Mouse (Mus musculus) hindbrain, embryonic 11.5 days (tissue): ENCODE data around the gene Med18. TPM values are rescaled to one million over a fixed set of nuclear protein-coding genes. Genes with fewer than 3 reads are reported as not detected.
"Not testable (repeated sequence)": the region's sequence is repeated elsewhere in the genome, so short reads cannot be mapped to it uniquely, and the experiment has no call there.

Experiments
- ATAC-seq: fragments of 200-750 bp; cut with Nextera tagmentation; 2 replicates; pipeline ENCODE4 v1.8.0; 2017; ENCODE audit warnings: mild to moderate bottlenecking, moderate TSS enrichment, moderate library complexity; ENCODE audit not compliant: low FRiP score
- DNase-seq: peaks from one replicate; pipeline ENCODE4 v3.0.0-alpha.2; 2015; ENCODE audit warnings: low spot score
- H3K27ac ChIP-seq: fragments of 300-500 bp; sonication (generic); 2 replicates; pipeline ENCODE4 v1.5.1; 2014; ENCODE audit warnings: mild to moderate bottlenecking, low read depth, low read length
- H3K27me3 ChIP-seq: fragments of 300-500 bp; sonication (generic); 2 replicates; pipeline ENCODE4 v1.6.1; 2014; ENCODE audit warnings: mild to moderate bottlenecking, low read length, moderate library complexity, mixed read lengths; ENCODE audit not compliant: control insufficient read depth, insufficient read depth
- H3K36me3 ChIP-seq: fragments of 300-500 bp; sonication (generic); 2 replicates; pipeline ENCODE4 v1.6.1; 2014; ENCODE audit warnings: mild to moderate bottlenecking, low read length, moderate library complexity, mixed read lengths; ENCODE audit not compliant: control insufficient read depth, insufficient read depth
- H3K4me1 ChIP-seq: fragments of 300-500 bp; sonication (generic); replicated peaks from 2 replicates; pipeline ENCODE4 v1.6.1; 2014; ENCODE audit warnings: low read length, mixed read lengths; ENCODE audit not compliant: control insufficient read depth, insufficient read depth
- H3K4me2 ChIP-seq: fragments of 300-500 bp; sonication (generic); replicated peaks from 2 replicates; pipeline ENCODE4 v1.6.1; 2014; ENCODE audit warnings: mild to moderate bottlenecking, low read depth, low read length
- H3K4me3 ChIP-seq: fragments of 300-500 bp; sonication (generic); 2 replicates; pipeline ENCODE4 v1.5.1; 2014; ENCODE audit warnings: low read depth, low read length
- H3K9ac ChIP-seq: fragments of 300-500 bp; sonication (generic); 2 replicates; pipeline ENCODE4 v1.6.1; 2014; ENCODE audit warnings: low read depth, low read length
- H3K9me3 ChIP-seq: fragments of 300-500 bp; sonication (generic); 2 replicates; pipeline ENCODE4 v1.6.1; 2016; ENCODE audit warnings: low read length; ENCODE audit not compliant: control insufficient read depth
- WGBS: fragments of 180-500 bp; shearing (Covaris S2); extraction: QIAGEN DNeasy Blood & Tissue Kit; methylation state at CpG from one replicate; pipeline ENCODE4 v1.1.7; 2014; 5-methylcytosine and 5-hydroxymethylcytosine counted together
- polyA plus RNA-seq: library from polyadenylated mRNA; unstranded; fragments of >200 nt; fragmentation: Nextera tagmentation; extraction: Ambion mirVana; gene quantifications from 2 replicates; pipeline ENCODE4 v1.2.1, GENCODE M21; 2014

Gene Med18
- polyA plus RNA-seq, 1 experiment from 2014 or later: 24.6 TPM

GRCm38 (mm10) chr4:132488521-132488920 lies 24.8 kb upstream of the Med18 start:
- Histone ChIP-seq H3K9ac (no peak overlapping the region), H3K36me3 (no peaks in the 10 kb centered on the region), H3K4me1 (no peaks in the 10 kb centered on the region), H3K9me3 (no peaks in the 10 kb centered on the region), H3K27me3 (no peaks in the 10 kb centered on the region), H3K4me3 (no peak overlapping the region), H3K27ac (no peak overlapping the region), H3K4me2 (no peak overlapping the region)
- 91% methylated on average over 3 of the region's 3 CpGs for WGBS
- DNase-seq (no peak), ATAC-seq (no peak)

GRCm38 (mm10) chr4:132484820-132485219 lies 21.1 kb upstream of the Med18 start:
- no peak for ATAC-seq
- Histone ChIP-seq H3K27me3 (no peaks in the 10 kb centered on the region), H3K27ac (no peak overlapping the region), H3K4me2 (no peak overlapping the region), H3K36me3 (no peaks in the 10 kb centered on the region), H3K9me3 (no peaks in the 10 kb centered on the region), H3K4me3 (no peak overlapping the region), H3K4me1 (no peaks in the 10 kb centered on the region), H3K9ac (no peak overlapping the region)
- WGBS: 83% methylated on average over 5 of the region's 5 CpGs
- no peak for DNase-seq

- Histone ChIP-seq H3K4me1 (no peaks in the 10 kb centered on the region), H3K9me3 (no peaks in the 10 kb centered on the region), H3K36me3 (no peaks in the 10 kb centered on the region), H3K4me2 (no peak overlapping the region), H3K27me3 (no peaks in the 10 kb centered on the region), H3K27ac (no peak overlapping the region), H3K9ac (no peak overlapping the region), H3K4me3 (no peak overlapping the region)
- 84% methylated on average over 4 of the region's 4 CpGs for WGBS
- DNase-seq: no peak
- ATAC-seq: no peak
These were observed 20.5 kb upstream of the Med18 start for GRCm38 (mm10) chr4:132484231-132484630.

GRCm38 (mm10) chr4:132482956-132483608 lies 19.4 kb upstream of the Med18 start:
- DNase-seq (no peak), ATAC-seq (no peak)
- H3K27ac ChIP-seq: no peak overlapping the region
- H3K9me3 ChIP-seq: no peaks in the 10 kb centered on the region
- H3K36me3 ChIP-seq: no peaks in the 10 kb centered on the region
- H3K27me3 ChIP-seq: no peaks in the 10 kb centered on the region
- no peaks in the 10 kb centered on the region for H3K4me1 ChIP-seq
- no peak overlapping the region for H3K4me3 ChIP-seq
- H3K9ac ChIP-seq: no peak overlapping the region
- no peak overlapping the region for H3K4me2 ChIP-seq
- 77% methylated on average over 13 of the region's 13 CpGs for WGBS

- H3K36me3 ChIP-seq, H3K27me3 ChIP-seq, ATAC-seq, H3K4me2 ChIP-seq, H3K4me3 ChIP-seq, DNase-seq, H3K4me1 ChIP-seq, H3K27ac ChIP-seq, H3K9ac ChIP-seq, H3K9me3 ChIP-seq: not testable (repeated sequence)
- WGBS: 77% methylated on average over 3 of the region's 3 CpGs
These were observed 18.4 kb upstream of the Med18 start for GRCm38 (mm10) chr4:132482104-132482503.

- H3K4me2 ChIP-seq: no peak overlapping the region
- no peaks in the 10 kb centered on the region for H3K36me3 ChIP-seq
- ATAC-seq (no peak), DNase-seq (no peak)
- no peak overlapping the region for H3K9ac ChIP-seq
- WGBS: 92% methylated on average over 8 of the region's 8 CpGs
- H3K27ac ChIP-seq: no peak overlapping the region
- no peak overlapping the region for H3K4me3 ChIP-seq
- no peaks in the 10 kb centered on the region for H3K9me3 ChIP-seq
- no peaks in the 10 kb centered on the region for H3K27me3 ChIP-seq
- H3K4me1 ChIP-seq: no peaks in the 10 kb centered on the region
These were observed 14.1 kb upstream of the Med18 start for GRCm38 (mm10) chr4:132477833-132478232.

- H3K9me3 ChIP-seq: no peaks in the 10 kb centered on the region
- WGBS: 81% methylated on average over 13 of the region's 13 CpGs
- no peak overlapping the region for H3K27ac ChIP-seq
- H3K27me3 ChIP-seq: no peaks in the 10 kb centered on the region
- no peak overlapping the region for H3K4me3 ChIP-seq
- DNase-seq (no peak), ATAC-seq (no peak)
- H3K9ac ChIP-seq: no peak overlapping the region
- H3K4me2 ChIP-seq: no peak overlapping the region
- no peaks in the 10 kb centered on the region for H3K4me1 ChIP-seq
- no peaks in the 10 kb centered on the region for H3K36me3 ChIP-seq
These were observed 12.5 kb upstream of the Med18 start for GRCm38 (mm10) chr4:132475895-132476878.

GRCm38 (mm10) chr4:132474631-132475030 lies 10.9 kb upstream of the Med18 start:
- Histone ChIP-seq H3K27ac (no peak overlapping the region), H3K4me3 (no peak overlapping the region), H3K4me1 (no peaks in the 10 kb centered on the region), H3K27me3 (no peaks in the 10 kb centered on the region), H3K4me2 (no peak overlapping the region), H3K9ac (no peak overlapping the region), H3K36me3 (no peaks in the 10 kb centered on the region), H3K9me3 (no peaks in the 10 kb centered on the region)
- DNase-seq: no peak
- no peak for ATAC-seq
- 87% methylated on average over 4 of the region's 4 CpGs for WGBS
